Mouse (Mus musculus): ENCODE measurements at regions not wholly inside any gene's neighbourhood (a gene's known extent, or its start where the extent isn't known, plus 50 kb on each side); places are given as distances from the start of the nearest gene placed in this dataset.

DNA sequence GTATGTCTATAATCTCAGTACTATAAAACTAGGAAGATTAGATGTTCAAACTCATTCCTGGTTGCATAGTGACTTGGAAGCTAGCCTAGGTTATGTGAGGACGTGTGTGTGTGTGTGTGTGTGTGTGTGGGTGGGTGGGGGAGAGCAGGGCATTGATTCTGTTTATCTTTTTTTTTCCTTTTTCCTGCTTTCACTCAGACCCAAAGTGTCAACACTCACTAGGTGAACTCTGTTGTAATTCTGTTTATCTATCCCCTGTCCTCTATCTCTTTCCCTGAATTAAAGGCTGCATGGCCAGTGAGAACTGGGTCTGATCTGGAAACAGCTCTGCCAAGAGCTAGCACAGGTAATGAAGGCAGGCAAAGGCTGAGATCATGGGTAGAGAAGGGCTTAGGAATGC, 50.9 kb upstream of the Tle3 start:
- H3K27ac ChIP-seq (ENCODE audit: insufficient read depth, low read depth): no peak overlapping the region
- peaks cover 2% of the 10 kb centered on the region for H3K27me3 ChIP-seq (replicated peaks)
- no peak overlapping the region for H3K4me3 ChIP-seq (replicated peaks in 1 of 3; ENCODE audit: low read depth in 2 of 3, low read length in 2 of 3, poor library complexity in 1 of 3)
- dilution Hi-C loops (cut with MboI; ENCODE audit: extremely low pct_ligation_motif_present, extremely low pct_unique_long_range_greater_than_20kb, low sequenced_read_pairs): no loop called here
- no peaks in the 10 kb centered on the region for H3K79me2 ChIP-seq (replicated peaks; ENCODE audit: control insufficient read depth, extremely low read depth, insufficient read depth, poor library complexity, severe bottlenecking)
- no peak for DNase-seq (ENCODE audit: extremely low read depth)
- H3K4me1 ChIP-seq (ENCODE audit: control insufficient read depth in 1 of 2, insufficient read depth in 2 of 2): peaks cover 20 to 52% of the 10 kb centered on the region in 2 experiments
- in situ Hi-C loops (cut with MboI; ENCODE audit: low pct_ligation_motif_present, low pct_unique_long_range_greater_than_20kb, low sequenced_read_pairs): no loop called here
- H3K4me2 ChIP-seq (ENCODE audit: insufficient read depth, low read depth, poor library complexity, severe bottlenecking): no peak overlapping the region
- H3K9me3 ChIP-seq (replicated peaks; ENCODE audit: low read length): peaks cover 2% of the 10 kb centered on the region
- no peaks in the 10 kb centered on the region for H3K36me3 ChIP-seq (replicated peaks in 1 of 2; ENCODE audit: control insufficient read depth in 1 of 2, insufficient read depth in 1 of 2, low read length in 1 of 2)
- H3K9ac ChIP-seq (ENCODE audit: insufficient read depth, low read depth): no peak overlapping the region
- TF ChIP-seq KAT2A (IDR thresholded peaks at IDR 0.05; ENCODE audit: insufficient replicate concordance, low read length): no peak
- TF ChIP-seq HCFC1 (IDR thresholded peaks at IDR 0.05; ENCODE audit: low read depth, low read length): no peak
- no peak for TF ChIP-seq ZC3H11A (IDR thresholded peaks at IDR 0.05; ENCODE audit: low read depth, low read length)
- no peak for TF ChIP-seq TCF12 (IDR thresholded peaks at IDR 0.05; ENCODE audit: low read depth, low read length)
- TF ChIP-seq MAX (IDR thresholded peaks at IDR 0.05; ENCODE audit: low read length): no peak
- TF ChIP-seq BHLHE40 (IDR thresholded peaks at IDR 0.05; ENCODE audit: low read depth, low read length): no peak
- TF ChIP-seq USF1 (IDR thresholded peaks at IDR 0.05; ENCODE audit: low read depth, low read length): no peak
- no peak for TF ChIP-seq UBTF (IDR thresholded peaks at IDR 0.05; ENCODE audit: low read depth, low read length)
- no peak for TF ChIP-seq MEF2A (IDR thresholded peaks at IDR 0.05; ENCODE audit: borderline replicate concordance, low read depth, low read length)
- TF ChIP-seq NRF1 (IDR thresholded peaks at IDR 0.05; ENCODE audit: low read depth, low read length): no peak
- TF ChIP-seq USF2 (conservative IDR thresholded peaks at IDR 0.05; ENCODE audit: low read depth, low read length): no peak
- TF ChIP-seq CTCF (conservative IDR thresholded peaks at IDR 0.05 in 1 of 2, IDR thresholded peaks at IDR 0.05 in 1 of 2; ENCODE audit: low read depth in 2 of 2, low read length in 2 of 2): no peak
- no peak for TF ChIP-seq RCOR1 (conservative IDR thresholded peaks at IDR 0.05; ENCODE audit: low read depth, low read length)

DNA sequence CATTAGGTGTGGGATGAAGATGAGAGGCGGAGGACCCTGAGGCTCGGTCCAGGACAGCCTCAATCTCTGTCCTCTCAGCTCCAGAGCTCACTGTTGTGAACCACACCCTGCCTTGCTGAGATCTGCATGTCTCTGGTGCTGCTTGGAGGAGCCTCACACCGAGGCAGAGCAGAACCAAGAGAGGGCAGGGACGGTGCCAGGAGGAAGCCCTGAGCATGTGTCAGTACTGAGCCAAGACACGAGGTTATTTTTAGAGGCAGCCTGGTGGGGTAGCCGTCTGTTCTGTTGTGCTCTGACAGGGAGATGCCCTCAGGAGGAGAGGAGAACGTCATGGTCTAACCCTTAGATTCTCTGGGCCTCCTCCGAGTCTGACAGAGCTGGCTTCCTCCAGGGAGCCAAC, 50.3 kb upstream of the Tle3 start:
- H3K27me3 ChIP-seq (replicated peaks): peaks cover 2% of the 10 kb centered on the region
- H3K36me3 ChIP-seq (replicated peaks in 1 of 2; ENCODE audit: control insufficient read depth in 1 of 2, insufficient read depth in 1 of 2, low read length in 1 of 2): no peaks in the 10 kb centered on the region
- H3K4me1 ChIP-seq (ENCODE audit: control insufficient read depth in 1 of 2, insufficient read depth in 2 of 2): peaks cover 15 to 47% of the 10 kb centered on the region in 2 experiments; a peak in 3 of 4 replicates
- no peaks in the 10 kb centered on the region for H3K79me2 ChIP-seq (replicated peaks; ENCODE audit: control insufficient read depth, extremely low read depth, insufficient read depth, poor library complexity, severe bottlenecking)
- TF ChIP-seq POLR2AphosphoS2 (IDR thresholded peaks at IDR 0.05; ENCODE audit: low read depth, low read length) (no peak), JUND (conservative IDR thresholded peaks at IDR 0.05; ENCODE audit: low read depth, low read length) (no peak), ZNF384 (IDR thresholded peaks at IDR 0.05; ENCODE audit: low read depth, low read length) (no peak), USF1 (IDR thresholded peaks at IDR 0.05; ENCODE audit: low read depth, low read length) (no peak), ZC3H11A (IDR thresholded peaks at IDR 0.05; ENCODE audit: low read depth, low read length) (no peak), SIN3A (IDR thresholded peaks at IDR 0.05; ENCODE audit: low read length) (no peak), MYC (IDR thresholded peaks at IDR 0.05; ENCODE audit: low read depth, low read length) (no peak), NELFE (IDR thresholded peaks at IDR 0.05; ENCODE audit: low read depth, low read length) (no peak), MAFK (IDR thresholded peaks at IDR 0.05; ENCODE audit: insufficient replicate concordance, low read length) (no peak), E2F4 (IDR thresholded peaks at IDR 0.05; ENCODE audit: insufficient replicate concordance, low read depth, low read length) (no peak), CTCF (conservative IDR thresholded peaks at IDR 0.05 in 1 of 2, IDR thresholded peaks at IDR 0.05 in 1 of 2; ENCODE audit: low read depth in 2 of 2, low read length in 2 of 2) (no peak), JUN (IDR thresholded peaks at IDR 0.05; ENCODE audit: insufficient read depth, low read depth, low read length) (no peak), HCFC1 (IDR thresholded peaks at IDR 0.05; ENCODE audit: low read depth, low read length) (no peak), ZKSCAN1 (IDR thresholded peaks at IDR 0.05; ENCODE audit: borderline replicate concordance, low read depth, low read length) (no peak)
- no peak overlapping the region for H3K27ac ChIP-seq (ENCODE audit: insufficient read depth, low read depth)
- DNase-seq (ENCODE audit: extremely low read depth): no peak
- H3K4me3 ChIP-seq (replicated peaks in 1 of 3; ENCODE audit: low read depth in 2 of 3, low read length in 2 of 3, poor library complexity in 1 of 3): no peak overlapping the region
- dilution Hi-C loops (cut with MboI; ENCODE audit: extremely low pct_ligation_motif_present, extremely low pct_unique_long_range_greater_than_20kb, low sequenced_read_pairs) (no loop called here), in situ Hi-C loops (cut with MboI; ENCODE audit: low pct_ligation_motif_present, low pct_unique_long_range_greater_than_20kb, low sequenced_read_pairs) (no loop called here)
- H3K9me3 ChIP-seq (replicated peaks; ENCODE audit: low read length): peaks cover 2% of the 10 kb centered on the region
- no peak overlapping the region for H3K4me2 ChIP-seq (ENCODE audit: insufficient read depth, low read depth, poor library complexity, severe bottlenecking)
- H3K9ac ChIP-seq (ENCODE audit: insufficient read depth, low read depth): no peak overlapping the region
